Mouse (Mus musculus) stomach, embryonic 15.5 days (tissue): ENCODE measurements around the gene Cycs. TPM values are rescaled to one million over a fixed set of nuclear protein-coding genes. Genes with fewer than 3 reads are reported as not detected.

Source experiments
- ATAC-seq: fragments of 200-750 bp; cut with Nextera tagmentation; 2 replicates; pipeline ENCODE4 v1.8.0; 2017; ENCODE audit warnings: low read depth, moderate number of reproducible peaks, moderate TSS enrichment; ENCODE audit not compliant: insufficient read depth, low FRiP score
- H3K27ac ChIP-seq: fragments of 300-500 bp; sonication (generic); 2 replicates; pipeline ENCODE4 v1.5.1; 2015; ENCODE audit warnings: mild to moderate bottlenecking, inconsistent platforms
- H3K27me3 ChIP-seq: fragments of 300-500 bp; sonication (generic); replicated peaks from 2 replicates; pipeline ENCODE4 v1.6.1; 2015; ENCODE audit warnings: inconsistent platforms
- H3K36me3 ChIP-seq: fragments of 300-500 bp; sonication (generic); 2 replicates; pipeline ENCODE4 v1.6.1; 2015; ENCODE audit warnings: inconsistent platforms
- H3K4me1 ChIP-seq: fragments of 300-500 bp; sonication (generic); 2 replicates; pipeline ENCODE4 v1.6.1; 2015; ENCODE audit warnings: inconsistent platforms
- H3K4me2 ChIP-seq: fragments of 300-500 bp; sonication (generic); 2 replicates; pipeline ENCODE4 v1.6.1; 2015; ENCODE audit warnings: mild to moderate bottlenecking, inconsistent platforms
- H3K4me3 ChIP-seq: fragments of 300-500 bp; sonication (generic); replicated peaks from 2 replicates; pipeline ENCODE4 v1.5.1; 2015; ENCODE audit warnings: inconsistent platforms
- H3K9ac ChIP-seq: fragments of 300-500 bp; sonication (generic); 2 replicates; pipeline ENCODE4 v1.6.1; 2015; ENCODE audit warnings: inconsistent platforms
- H3K9me3 ChIP-seq: fragments of 300-500 bp; sonication (generic); 2 replicates; pipeline ENCODE4 v1.6.1; 2016; ENCODE audit warnings: inconsistent platforms
- WGBS: fragments of 180-500 bp; shearing (Covaris S2); methylation state at CpG from one replicate; pipeline ENCODE4 v1.1.7; 2015; 5-methylcytosine and 5-hydroxymethylcytosine counted together
- polyA plus RNA-seq: library from polyadenylated mRNA; unstranded; fragments of >200 nt; fragmentation: Nextera tagmentation; extraction: Ambion mirVana; gene quantifications from 2 replicates; pipeline ENCODE4 v1.2.1, GENCODE M21; 2015

Gene Cycs
- polyA plus RNA-seq, 1 experiment from 2014 or later = 69.0 TPM

- Histone ChIP-seq H3K27ac (no peak overlapping the region), H3K4me2 (no peak overlapping the region), H3K27me3 (no peaks in the 10 kb centered on the region), H3K9ac (no peak overlapping the region), H3K36me3 (no peaks in the 10 kb centered on the region), H3K4me3 (no peak overlapping the region), H3K4me1 (no peaks in the 10 kb centered on the region), H3K9me3 (no peaks in the 10 kb centered on the region)
- ATAC-seq = 0 out of 2 replicates have a peak, but pooled peaks have one; percentile 35
- 63% methylated on average over 1 of the region's 1 CpGs for WGBS
Observed at GRCm38 (mm10) chr6:50539641-50540040, 26.7 kb downstream of the Cycs start.

- Histone ChIP-seq H3K9me3 (no peaks in the 10 kb centered on the region), H3K9ac (no peak overlapping the region), H3K4me3 (no peak overlapping the region), H3K27ac (no peak overlapping the region), H3K4me2 (no peak overlapping the region), H3K27me3 (no peaks in the 10 kb centered on the region), H3K4me1 (no peaks in the 10 kb centered on the region), H3K36me3 (no peaks in the 10 kb centered on the region)
- 0 out of 2 replicates have a peak, but pooled peaks have one; percentile 60 for ATAC-seq
- 11% methylated on average over 7 of the region's 7 CpGs for WGBS
Observed at GRCm38 (mm10) chr6:50536461-50536892, 29.9 kb downstream of the Cycs start.

- no peak for ATAC-seq
- Histone ChIP-seq H3K9me3 (no peaks in the 10 kb centered on the region), H3K36me3 (no peaks in the 10 kb centered on the region), H3K27me3 (no peaks in the 10 kb centered on the region), H3K9ac (no peak overlapping the region), H3K27ac (no peak overlapping the region), H3K4me3 (no peak overlapping the region), H3K4me2 (no peak overlapping the region), H3K4me1 (no peaks in the 10 kb centered on the region)
- WGBS = 85% methylated on average over 3 of the region's 3 CpGs
Observed at GRCm38 (mm10) chr6:50535346-50535745, 31.0 kb downstream of the Cycs start.

- Histone ChIP-seq H3K27ac (no peak overlapping the region), H3K27me3 (no peaks in the 10 kb centered on the region), H3K4me2 (no peak overlapping the region), H3K9ac (no peak overlapping the region), H3K36me3 (no peaks in the 10 kb centered on the region), H3K4me1 (0 out of 2 replicates have a peak, but pooled peaks cover 3% of the 10 kb centered on the region), H3K9me3 (no peaks in the 10 kb centered on the region), H3K4me3 (no peak overlapping the region)
- no peak for ATAC-seq
- WGBS = 81% methylated on average over 8 of the region's 8 CpGs
Observed at GRCm38 (mm10) chr6:50531920-50532319, 34.4 kb downstream of the Cycs start.

- no peak overlapping the region for H3K27ac ChIP-seq
- H3K27me3 ChIP-seq = no peaks in the 10 kb centered on the region
- H3K4me2 ChIP-seq = no peak overlapping the region
- WGBS = 81% methylated on average over 3 of the region's 3 CpGs
- H3K4me3 ChIP-seq = no peak overlapping the region
- no peaks in the 10 kb centered on the region for H3K36me3 ChIP-seq
- H3K4me1 ChIP-seq = 0 out of 2 replicates have a peak, but pooled peaks cover 3% of the 10 kb centered on the region
- no peaks in the 10 kb centered on the region for H3K9me3 ChIP-seq
- ATAC-seq = no peak
- H3K9ac ChIP-seq = no peak overlapping the region
Observed at GRCm38 (mm10) chr6:50531003-50531402, 35.3 kb downstream of the Cycs start.

- no peak for ATAC-seq
- 83% methylated on average over 11 of the region's 11 CpGs for WGBS
- no peak overlapping the region; the same call in 1 of the 2 replicates for H3K27ac ChIP-seq
- no peak overlapping the region for H3K4me3 ChIP-seq
- no peak overlapping the region for H3K4me2 ChIP-seq
- no peaks in the 10 kb centered on the region for H3K36me3 ChIP-seq
- no peak overlapping the region for H3K9ac ChIP-seq
- H3K27me3 ChIP-seq = no peaks in the 10 kb centered on the region
- 0 out of 2 replicates have a peak, but pooled peaks cover 3% of the 10 kb centered on the region for H3K4me1 ChIP-seq
- H3K9me3 ChIP-seq = no peaks in the 10 kb centered on the region
Observed at GRCm38 (mm10) chr6:50529194-50529593, 37.1 kb downstream of the Cycs start.

GRCm38 (mm10) chr6:50527416-50527815, 38.9 kb downstream of the Cycs start:
- Histone ChIP-seq H3K36me3 (no peaks in the 10 kb centered on the region), H3K9ac (no peak overlapping the region), H3K9me3 (no peaks in the 10 kb centered on the region), H3K4me1 (0 out of 2 replicates have a peak, but pooled peaks cover 3% of the 10 kb centered on the region), H3K27ac (no peak overlapping the region), H3K27me3 (no peaks in the 10 kb centered on the region), H3K4me2 (no peak overlapping the region), H3K4me3 (no peak overlapping the region)
- WGBS = 78% methylated on average over 9 of the region's 9 CpGs
- ATAC-seq = no peak

GRCm38 (mm10) chr6:50526597-50527024, 39.7 kb downstream of the Cycs start:
- Histone ChIP-seq H3K4me2 (no peak overlapping the region), H3K4me3 (no peak overlapping the region), H3K27me3 (no peaks in the 10 kb centered on the region), H3K27ac (no peak overlapping the region), H3K4me1 (0 out of 2 replicates have a peak, but pooled peaks cover 3% of the 10 kb centered on the region), H3K9ac (no peak overlapping the region), H3K36me3 (no peaks in the 10 kb centered on the region), H3K9me3 (no peaks in the 10 kb centered on the region)
- ATAC-seq = no peak; the same call in 1 of the 2 replicates
- WGBS = 30% methylated on average over 7 of the region's 7 CpGs

- no peak overlapping the region for H3K4me2 ChIP-seq
- 90% methylated on average over 8 of the region's 8 CpGs for WGBS
- ATAC-seq = no peak
Observed at GRCm38 (mm10) chr6:50525846-50526245, 40.5 kb downstream of the Cycs start.

GRCm38 (mm10) chr6:50524261-50524896, 42.0 kb downstream of the Cycs start:
- WGBS = 75% methylated on average over 10 of the region's 10 CpGs
- H3K36me3 ChIP-seq = no peaks in the 10 kb centered on the region
- H3K9me3 ChIP-seq = no peaks in the 10 kb centered on the region
- H3K9ac ChIP-seq = no peak overlapping the region
- no peak overlapping the region for H3K27ac ChIP-seq
- H3K27me3 ChIP-seq = no peaks in the 10 kb centered on the region
- H3K4me3 ChIP-seq = no peak overlapping the region
- ATAC-seq = no peak
- H3K4me1 ChIP-seq = 0 out of 2 replicates have a peak, but pooled peaks cover 3% of the 10 kb centered on the region
- no peak overlapping the region for H3K4me2 ChIP-seq

More at GRCm38 (mm10) chr6:50525846-50526245, 40.5 kb downstream of the Cycs start:
- Histone ChIP-seq H3K27ac (no peak overlapping the region), H3K36me3 (no peaks in the 10 kb centered on the region), H3K9ac (no peak overlapping the region), H3K27me3 (no peaks in the 10 kb centered on the region), H3K4me3 (no peak overlapping the region), H3K4me1 (0 out of 2 replicates have a peak, but pooled peaks cover 3% of the 10 kb centered on the region), H3K9me3 (no peaks in the 10 kb centered on the region)

GRCm38 (mm10) chr6:50522772-50523171, 43.6 kb downstream of the Cycs start:
- H3K4me3 ChIP-seq = no peak overlapping the region
- H3K4me1 ChIP-seq = no peaks in the 10 kb centered on the region
- H3K4me2 ChIP-seq = no peak overlapping the region
- no peak for ATAC-seq
- WGBS = 90% methylated on average over 7 of the region's 7 CpGs
- H3K27me3 ChIP-seq = no peaks in the 10 kb centered on the region
- H3K36me3 ChIP-seq = no peaks in the 10 kb centered on the region
- H3K9me3 ChIP-seq = no peaks in the 10 kb centered on the region
- H3K27ac ChIP-seq = no peak overlapping the region
- no peak overlapping the region for H3K9ac ChIP-seq

GRCm38 (mm10) chr6:50521532-50522135, 44.7 kb downstream of the Cycs start:
- Histone ChIP-seq H3K9ac (no peak overlapping the region), H3K4me2 (no peak overlapping the region), H3K27me3 (no peaks in the 10 kb centered on the region), H3K9me3 (no peaks in the 10 kb centered on the region), H3K27ac (no peak overlapping the region), H3K4me3 (no peak overlapping the region), H3K4me1 (no peaks in the 10 kb centered on the region), H3K36me3 (no peaks in the 10 kb centered on the region)
- WGBS = 72% methylated on average over 7 of the region's 7 CpGs
- ATAC-seq = no peak
